Mouse (Mus musculus) frontal cortex, postnatal 25 days (tissue): ENCODE results near the gene Kdm4c.
"Not testable (repeated sequence)": the region's sequence is repeated elsewhere in the genome, so short reads cannot be mapped to it uniquely, and the experiment has no call there.

Experiments
- DNase-seq, 2 experiments: peaks; one replicate each; pipeline ENCODE4 v3.0.0; 2022; ENCODE audit warnings: low spot score in 2 of 2

Gene Kdm4c

GRCm38 (mm10) chr4:74311135-74311534 is 68.8 kb downstream of the Kdm4c start:
- no peak for DNase-seq

GRCm38 (mm10) chr4:74312858-74313257 is 70.6 kb downstream of the Kdm4c start:
- no peak for DNase-seq

GRCm38 (mm10) chr4:74315388-74315787 is 73.1 kb downstream of the Kdm4c start:
- no peak for DNase-seq

GRCm38 (mm10) chr4:74319313-74319712 is 77.0 kb downstream of the Kdm4c start:
- no peak for DNase-seq

- no peak for DNase-seq
These were observed 115.2 kb downstream of the Kdm4c start for GRCm38 (mm10) chr4:74357479-74357878.

- DNase-seq: no peak
These were observed 118.0 kb downstream of the Kdm4c start for GRCm38 (mm10) chr4:74360274-74360673.

GRCm38 (mm10) chr4:74386583-74386982 is 144.3 kb downstream of the Kdm4c start:
- DNase-seq: no peak

- DNase-seq: no peak
These were observed 150.9 kb downstream of the Kdm4c start for GRCm38 (mm10) chr4:74393162-74393561.

GRCm38 (mm10) chr4:74396562-74396961 is 154.3 kb downstream of the Kdm4c start:
- DNase-seq: no peak

GRCm38 (mm10) chr4:74401617-74402313 is 159.5 kb downstream of the Kdm4c start:
- DNase-seq: not testable (repeated sequence)

GRCm38 (mm10) chr4:74408731-74409130 is 166.4 kb downstream of the Kdm4c start:
- DNase-seq: no peak

GRCm38 (mm10) chr4:74419794-74420193 is 177.5 kb downstream of the Kdm4c start:
- DNase-seq: no peak
